Mouse (Mus musculus) heart, postnatal 4 days (tissue): ENCODE results near the gene Inha. TPM values are rescaled to one million over a fixed set of nuclear protein-coding genes. Genes with fewer than 3 reads are reported as not detected.

ENCODE experiments used
- DNase-seq: peaks from one replicate; pipeline ENCODE4 v3.0.0; 2021
- total RNA-seq, 2 experiments: library from RNA; stranded (reverse); gene quantifications; 2 replicates each; pipeline ENCODE4 v1.2.3; 2021

Inha gene
- total RNA-seq: 10 to 100 TPM in 1 of 2 experiments, 1 to 10 TPM in 1; 10.0 to 10.3 TPM

DNA sequence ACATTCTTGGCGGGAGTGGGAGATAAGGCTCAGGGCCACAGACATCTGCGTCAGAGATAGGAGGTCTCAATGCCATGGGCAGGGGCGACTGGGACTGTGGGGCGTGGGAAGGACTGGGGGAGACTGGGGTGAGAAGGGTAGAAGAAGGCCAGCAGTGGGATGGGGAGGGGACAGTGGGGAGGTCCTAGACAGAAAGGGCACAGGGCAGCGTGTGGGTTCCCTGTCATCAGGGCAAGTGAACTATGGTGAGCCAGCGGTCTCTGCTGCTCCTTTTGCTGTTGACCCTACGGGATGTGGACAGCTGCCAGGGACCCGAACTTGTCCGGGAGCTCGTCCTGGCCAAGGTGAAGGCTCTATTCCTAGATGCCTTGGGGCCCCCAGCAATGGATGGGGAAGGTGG, at the start of gene Inha:
Gene Inha (plus strand): TSS at position 72 of the 400 bp plus-strand sequence.
- peak; percentile 52 for DNase-seq

DNA sequence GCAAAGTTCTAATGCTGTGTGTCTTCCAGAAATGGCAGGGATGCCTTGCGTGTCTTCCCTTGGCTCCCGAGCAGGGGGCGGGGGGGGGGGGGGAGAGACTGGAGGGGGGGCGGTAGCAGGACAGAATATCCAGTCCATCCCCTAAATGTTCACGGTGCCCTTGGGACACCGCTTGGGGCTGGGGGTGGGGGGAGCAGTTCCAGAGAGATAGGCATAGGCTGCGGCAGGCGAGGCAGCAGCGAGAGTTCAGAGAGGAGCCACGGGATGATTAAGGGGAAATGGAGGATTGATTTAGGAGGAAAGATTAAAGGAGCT, 49.2 kb upstream of the Inha start:
- DNase-seq: no peak

DNA sequence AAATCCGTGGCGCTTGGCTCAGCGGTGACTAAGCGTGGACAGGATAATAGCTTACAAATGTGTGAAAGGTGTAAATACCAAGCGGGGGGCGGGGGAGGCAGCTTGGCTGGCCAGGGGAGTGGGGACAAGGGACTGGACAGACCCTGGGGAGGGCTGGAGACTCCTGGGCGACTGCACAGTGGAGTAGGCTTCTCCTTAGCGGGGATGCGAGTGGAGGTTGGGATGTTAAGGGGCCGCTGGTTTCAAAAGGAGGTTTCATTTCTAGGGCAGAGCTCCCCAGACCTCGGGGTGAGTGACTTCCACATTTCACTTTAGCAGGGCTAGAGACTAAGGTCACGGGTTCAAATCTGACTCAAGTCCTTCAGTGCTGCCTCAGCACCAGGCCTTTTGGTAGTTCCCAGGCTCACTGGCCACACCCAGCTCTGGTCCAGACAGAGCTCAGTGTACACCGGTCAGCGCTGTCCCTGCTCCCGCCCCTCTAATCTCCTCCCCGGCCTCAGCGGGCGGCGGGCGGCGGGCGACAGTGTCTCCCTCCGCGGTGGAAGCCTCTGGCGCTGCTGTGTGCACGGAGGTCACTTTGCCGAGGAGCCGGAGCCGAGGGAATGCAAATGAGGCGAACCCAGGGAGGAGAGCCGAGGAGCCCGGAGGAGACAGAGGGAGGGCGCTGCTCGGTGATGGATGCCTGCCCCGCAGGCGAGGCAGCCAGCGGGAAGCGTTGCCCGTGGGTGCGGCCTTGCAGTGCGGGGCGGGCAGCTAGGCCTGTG, 48.7 kb upstream of the Inha start:
- peak; percentile 51 for DNase-seq

DNA sequence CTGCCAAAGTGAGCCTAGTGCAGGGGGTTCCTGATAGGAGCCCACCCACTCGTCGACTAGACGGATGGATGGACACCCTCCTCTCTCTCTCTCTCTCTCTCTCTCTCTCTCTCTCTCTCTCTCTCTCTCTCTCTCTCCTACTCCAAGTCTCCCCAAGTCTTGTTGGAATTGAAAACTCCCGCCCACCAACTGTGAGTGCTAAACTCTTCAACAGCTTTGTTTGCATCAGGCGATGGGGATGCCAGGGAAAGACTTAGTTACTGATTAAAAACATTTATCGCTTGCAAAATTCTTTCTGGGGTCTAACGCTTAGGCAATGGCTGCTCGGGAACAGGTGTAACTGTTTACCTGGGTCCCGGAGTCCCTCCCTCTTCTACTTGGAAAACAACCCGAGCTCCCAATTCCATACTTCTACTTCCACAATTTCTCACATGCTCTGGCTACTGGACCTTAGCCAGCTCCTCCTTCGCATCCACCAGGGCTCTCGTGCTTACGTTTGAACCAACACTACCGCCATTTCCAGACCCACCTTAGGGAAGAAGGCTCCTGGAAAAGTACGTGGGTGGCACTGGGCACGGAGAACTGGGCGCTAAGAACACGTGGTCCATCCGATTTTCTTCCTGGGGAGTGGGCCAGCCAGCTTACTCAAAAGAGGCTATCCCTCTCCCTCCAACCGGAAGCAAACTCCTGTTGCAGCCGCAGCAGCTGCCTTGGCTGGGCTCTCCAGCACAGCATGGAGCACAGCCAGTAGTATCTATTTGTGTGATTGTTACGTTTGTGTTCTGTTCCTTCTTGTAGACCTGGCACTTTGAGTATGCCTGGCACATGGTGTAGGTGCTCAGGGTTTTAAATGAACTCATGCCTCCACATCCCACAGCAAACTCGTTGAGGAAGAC, 47.8 kb upstream of the Inha start:
- peak; percentile 53 for DNase-seq

DNA sequence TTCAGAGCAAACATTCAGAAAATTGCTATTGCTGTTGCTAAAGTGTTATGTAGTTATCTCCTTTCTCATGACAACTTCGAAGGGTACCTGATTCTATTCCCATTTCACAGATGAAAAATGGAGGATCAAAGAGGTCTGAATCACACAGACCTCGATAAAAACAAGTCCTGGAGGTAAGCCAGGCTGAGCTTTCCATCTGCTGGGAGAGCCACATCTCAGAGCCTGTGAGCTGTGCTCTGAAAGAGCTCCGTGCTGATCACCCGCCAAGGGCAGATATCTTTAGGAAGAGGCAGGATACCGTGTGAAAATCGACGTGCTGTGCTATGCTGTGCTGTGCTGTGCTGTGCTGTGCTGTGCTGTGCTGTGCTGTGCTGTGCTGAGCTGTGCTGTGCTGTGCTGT, 46.6 kb upstream of the Inha start:
- DNase-seq: no peak

DNA sequence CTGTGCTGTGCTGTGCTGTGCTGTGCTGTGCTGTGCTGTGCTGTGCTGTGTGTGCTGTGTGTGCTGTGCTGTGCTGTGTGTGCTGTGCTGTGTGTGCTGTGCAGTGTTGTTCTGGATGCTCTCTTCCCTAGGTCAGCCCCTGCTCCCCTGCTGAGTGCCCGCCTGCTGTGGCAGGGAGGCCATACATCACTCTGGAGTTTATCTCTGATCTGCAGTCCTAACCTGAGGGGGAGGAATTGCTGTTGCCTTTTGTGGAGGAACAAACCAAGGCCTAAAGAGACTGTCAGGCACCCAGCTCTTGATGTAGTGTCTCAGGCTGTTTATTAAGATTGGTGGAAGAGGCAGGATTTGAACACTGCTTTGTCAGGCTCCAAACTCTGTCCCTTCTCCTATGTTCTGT, 44.2 kb upstream of the Inha start:
- no peak for DNase-seq

DNA sequence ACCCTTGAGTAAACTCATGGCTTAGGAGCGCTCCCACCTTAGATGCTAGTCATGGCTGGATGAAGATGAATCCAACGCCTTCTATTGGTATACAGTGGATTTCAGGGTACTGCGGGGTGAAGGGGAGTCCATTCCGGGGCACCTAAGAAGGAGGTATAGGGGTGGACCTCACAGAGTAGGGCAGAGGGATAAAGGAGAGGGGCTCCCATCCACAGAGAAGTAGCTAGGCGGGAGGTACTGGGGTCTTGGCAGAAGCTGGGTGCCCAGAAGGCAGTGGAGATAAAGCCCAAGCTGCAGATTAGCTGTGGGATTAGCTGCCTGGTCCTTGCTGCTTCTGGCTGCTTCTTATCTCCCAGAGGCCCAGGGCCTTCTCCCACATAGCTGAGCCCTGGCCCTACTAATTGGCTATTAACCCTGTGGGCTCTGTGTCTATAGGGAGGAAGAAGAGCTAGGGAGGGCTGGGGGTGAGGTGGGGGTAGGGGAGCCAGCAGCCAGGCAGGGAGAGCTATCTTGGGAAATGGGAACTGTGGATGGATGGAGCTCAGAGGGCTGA, 43.1 kb upstream of the Inha start:
- no peak for DNase-seq

DNA sequence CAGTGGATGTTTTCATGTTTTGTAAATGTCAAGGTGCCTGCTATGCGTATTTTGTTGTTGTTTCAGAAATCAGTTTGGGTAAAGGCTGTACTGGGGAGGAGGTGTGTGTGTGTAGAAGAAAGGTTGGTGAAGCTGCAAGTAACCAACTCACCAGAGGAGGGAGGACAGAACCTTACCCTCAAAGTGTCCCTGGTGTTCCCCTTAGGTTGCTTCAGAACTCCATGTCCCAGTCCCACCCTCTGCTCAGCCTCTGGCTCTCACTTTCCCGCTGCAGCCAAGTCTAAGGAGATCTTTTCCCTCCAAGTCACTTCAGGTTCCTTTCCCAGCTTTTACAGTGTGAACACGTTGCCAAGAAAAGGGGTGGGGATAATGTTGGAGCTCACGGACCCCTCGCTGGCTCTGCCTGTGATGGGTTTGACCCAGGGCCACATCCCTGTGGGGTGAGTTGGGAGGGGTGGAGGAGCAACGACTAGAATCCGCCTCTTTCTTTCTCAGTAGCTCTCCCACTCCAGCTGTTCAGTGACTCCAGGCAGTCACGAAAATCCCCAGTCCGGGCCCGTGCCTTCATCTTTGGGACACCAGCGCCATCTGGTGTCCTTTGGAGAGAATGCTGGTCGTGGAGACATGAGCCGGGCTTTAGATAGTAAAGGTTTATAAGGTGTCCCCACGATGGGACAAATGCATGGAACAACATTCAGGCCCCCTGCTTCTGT, 39.5 kb upstream of the Inha start:
- DNase-seq: peak; percentile 89

DNA sequence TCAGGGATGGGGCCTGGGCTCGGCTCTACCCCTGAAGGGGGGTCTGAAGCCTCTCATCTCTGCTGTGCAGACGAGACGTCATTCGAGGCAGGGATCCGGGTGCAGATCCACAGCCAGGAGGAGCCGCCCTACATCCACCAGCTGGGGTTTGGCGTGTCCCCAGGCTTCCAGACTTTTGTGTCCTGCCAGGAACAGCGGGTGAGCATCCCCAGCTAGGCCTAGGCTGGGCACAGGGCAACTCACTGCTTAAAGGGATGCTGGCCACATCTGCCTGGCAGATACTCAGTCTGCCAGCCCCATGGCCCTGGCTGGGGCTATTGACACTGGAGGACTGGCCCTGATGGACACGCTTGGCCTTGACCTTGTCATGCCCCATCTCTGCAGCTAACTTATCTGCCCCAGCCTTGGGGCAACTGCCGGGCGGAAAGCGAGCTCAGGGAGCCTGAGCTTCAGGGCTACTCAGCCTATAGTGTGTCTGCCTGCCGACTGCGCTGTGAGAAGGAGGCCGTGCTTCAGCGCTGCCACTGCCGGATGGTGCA, 37.5 kb upstream of the Inha start:
- DNase-seq: no peak

DNA sequence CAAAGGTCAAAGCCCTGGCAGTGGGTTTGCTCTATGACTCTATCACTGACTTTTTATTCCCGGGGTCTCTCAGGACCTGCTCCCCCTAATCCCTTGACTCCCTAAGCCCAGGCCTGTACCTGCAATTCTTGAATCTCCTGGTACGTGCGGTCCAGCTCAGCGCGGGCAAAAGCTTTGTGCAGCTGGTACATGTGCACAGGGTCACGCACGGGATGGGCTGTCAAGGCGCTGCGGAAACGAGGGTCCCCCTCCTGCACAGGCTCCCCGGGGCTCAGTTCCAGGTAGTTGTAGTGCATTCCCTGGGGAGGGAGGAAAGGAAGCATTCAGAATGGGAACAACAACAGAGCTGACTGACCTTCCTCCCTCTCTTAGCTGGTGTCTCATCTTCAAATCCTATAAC, 30.4 kb upstream of the Inha start:
- DNase-seq: no peak

DNA sequence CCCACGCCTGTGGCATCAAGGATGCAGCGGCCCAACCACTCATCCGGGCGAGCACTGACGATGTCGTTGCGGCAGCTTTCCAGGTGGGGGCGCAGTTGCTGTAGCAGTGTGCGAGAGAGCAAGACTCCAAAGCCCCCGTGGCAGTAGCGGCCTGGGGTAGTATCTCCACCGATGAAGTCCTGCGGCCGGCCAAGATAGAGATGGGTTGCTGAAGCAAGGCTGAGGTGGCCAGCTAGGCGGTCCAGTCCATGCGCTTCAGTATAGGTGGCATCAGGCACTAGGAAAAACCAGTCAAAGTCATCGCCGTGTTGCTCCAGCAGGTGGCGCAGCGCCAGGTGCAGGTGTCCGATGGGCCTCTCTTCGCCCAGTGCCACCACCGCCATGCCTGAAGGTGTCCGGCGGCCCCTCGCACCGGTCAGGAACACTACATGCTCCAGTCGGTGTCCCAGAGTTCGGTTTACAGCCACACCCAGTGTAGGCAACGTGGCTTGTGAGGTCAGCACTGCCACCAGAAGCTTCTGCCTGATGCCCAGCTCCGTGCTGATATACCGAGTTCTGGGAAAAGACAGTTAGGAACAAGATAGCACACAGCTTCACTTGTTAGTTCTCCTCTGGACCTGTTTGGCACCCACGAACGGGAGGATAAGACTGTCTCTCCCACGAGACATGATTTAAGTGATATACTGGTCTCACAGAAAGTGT, 29.5 kb upstream of the Inha start:
- DNase-seq: peak; percentile 89

DNA sequence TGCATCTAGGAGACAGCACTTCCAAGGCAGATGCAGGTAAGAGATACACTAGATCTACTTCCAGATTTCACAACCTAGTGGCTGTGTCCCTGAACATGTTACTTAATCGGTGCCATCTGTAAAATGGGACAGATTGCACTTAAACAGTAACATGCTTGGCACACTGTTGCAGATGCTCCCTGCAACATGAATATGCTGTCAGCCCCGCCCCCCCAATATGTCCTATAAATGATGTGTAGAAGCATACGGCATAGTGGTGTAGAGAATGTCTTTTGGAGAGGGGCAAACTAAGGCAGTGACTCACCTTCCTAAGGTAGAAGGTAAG, 28.9 kb upstream of the Inha start:
- no peak for DNase-seq

DNA sequence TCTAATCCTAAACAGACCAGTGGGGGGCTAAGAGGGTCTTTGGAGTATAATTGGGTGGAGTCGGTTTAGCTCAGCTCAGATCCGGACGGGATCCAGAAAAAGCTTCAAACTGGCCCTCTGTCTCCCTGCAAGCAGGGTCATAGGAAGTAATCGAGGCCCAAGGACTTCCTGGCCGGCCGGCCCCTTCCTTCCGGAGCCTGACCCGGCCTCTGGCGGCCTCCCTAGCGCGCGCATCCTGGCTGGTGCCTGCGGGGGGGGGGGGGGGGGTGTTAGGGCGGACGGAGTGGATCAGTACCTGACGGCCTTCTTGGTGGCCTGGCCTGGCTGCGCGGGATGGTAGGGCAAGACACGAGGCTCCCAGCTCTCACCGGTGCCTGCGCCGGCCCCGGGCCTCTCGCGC, 28.4 kb upstream of the Inha start:
- peak; percentile 69 for DNase-seq

DNA sequence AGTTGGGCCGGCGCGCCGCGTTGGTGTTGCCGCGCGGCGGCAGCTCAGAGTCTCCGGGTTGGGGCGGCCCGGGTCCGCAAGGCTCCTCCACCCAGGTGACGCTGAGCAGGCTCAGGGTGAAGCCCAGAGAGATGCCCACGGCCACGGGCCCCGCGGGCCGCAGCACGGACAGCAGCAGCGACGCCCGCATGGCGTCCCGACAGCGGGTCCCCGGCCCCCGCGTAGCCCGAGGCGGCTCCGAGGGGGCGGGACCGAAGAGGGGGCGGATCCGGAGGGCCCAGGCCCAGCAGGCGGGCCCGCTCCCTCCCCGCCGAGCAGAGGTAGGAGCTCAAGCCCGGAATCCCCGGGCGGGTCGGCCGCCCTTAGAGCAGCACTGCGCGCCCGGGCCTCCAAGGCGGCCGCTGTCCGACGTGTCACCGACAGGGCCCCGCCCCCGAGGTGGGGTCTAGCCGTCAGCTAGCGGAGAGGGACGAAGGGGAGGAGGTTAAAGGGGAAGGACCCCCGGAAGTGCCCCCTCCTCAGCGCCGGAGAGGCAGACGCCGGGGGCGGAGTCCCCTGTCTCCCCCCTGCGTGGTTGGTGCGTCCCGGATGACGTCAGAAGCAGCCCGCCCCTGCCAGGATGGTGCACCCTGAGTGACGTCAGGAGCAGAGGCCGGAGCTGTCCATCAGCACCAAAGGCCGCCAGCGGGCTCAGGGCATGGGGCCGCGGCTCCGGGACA, 27.8 kb upstream of the Inha start, which contains the start of the genes Chpf and Tmem198:
Gene Chpf (minus strand): TSS at position 392 of the 719 bp plus-strand sequence.
Gene Tmem198 (plus strand): TSS at position 617 of the 719 bp plus-strand sequence.
- DNase-seq: peak; percentile 98

DNA sequence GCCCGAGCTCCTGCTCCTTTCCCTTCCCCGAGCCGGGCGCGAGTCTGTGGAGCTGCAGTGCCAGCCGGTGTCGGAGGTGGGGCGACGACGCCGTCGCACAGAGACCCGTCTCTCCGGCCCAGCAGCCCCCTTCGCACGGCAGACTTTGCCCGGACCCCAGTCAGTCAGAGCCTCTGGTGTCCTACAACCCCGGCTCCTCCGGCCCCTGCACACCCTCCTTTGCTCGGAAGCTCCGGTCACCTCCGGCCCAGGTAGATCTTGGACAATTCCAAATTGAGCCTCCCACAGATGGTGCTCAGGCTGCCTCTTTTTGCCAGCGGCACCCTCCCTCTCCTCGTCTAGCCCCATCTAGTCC, 27.3 kb upstream of the Inha start:
- DNase-seq: no peak

DNA sequence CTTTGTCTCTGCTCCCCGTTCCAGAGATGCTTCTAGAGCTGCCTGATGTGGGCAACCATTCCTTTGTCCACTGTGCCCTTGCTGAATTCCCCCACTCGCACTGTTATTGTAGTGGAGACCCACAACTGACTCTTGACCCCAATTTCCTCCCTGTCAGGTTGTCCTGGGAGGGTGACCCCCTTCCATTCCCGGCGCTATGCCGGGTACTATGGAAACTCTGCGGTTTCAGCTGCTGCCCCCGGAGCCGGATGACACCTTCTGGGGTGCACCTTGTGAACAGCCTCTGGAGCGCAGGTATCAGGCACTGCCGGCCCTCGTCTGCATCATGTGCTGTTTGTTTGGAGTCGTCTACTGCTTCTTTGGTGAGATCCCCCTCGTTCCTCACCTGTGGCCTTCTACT, 26.8 kb upstream of the Inha start:
- no peak for DNase-seq

DNA sequence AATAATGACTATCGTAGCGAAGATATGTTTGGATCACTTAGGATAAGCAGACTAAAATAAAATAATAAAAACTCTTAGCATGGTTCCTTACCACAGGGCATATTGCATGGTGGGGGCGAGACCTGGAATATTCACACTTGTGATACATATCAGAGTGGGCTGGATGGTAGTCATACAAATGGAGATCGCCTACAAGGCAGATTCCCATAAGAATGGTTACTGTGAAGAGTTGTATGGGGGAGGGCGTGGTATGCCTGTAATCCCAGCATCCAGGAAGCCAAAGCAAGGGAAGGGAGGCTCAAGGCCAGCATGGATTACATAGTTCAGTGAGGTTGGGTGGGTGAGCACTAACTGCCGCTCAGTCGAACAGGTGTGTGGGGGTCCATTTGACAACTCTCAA, 26.1 kb upstream of the Inha start:
- no peak for DNase-seq

DNA sequence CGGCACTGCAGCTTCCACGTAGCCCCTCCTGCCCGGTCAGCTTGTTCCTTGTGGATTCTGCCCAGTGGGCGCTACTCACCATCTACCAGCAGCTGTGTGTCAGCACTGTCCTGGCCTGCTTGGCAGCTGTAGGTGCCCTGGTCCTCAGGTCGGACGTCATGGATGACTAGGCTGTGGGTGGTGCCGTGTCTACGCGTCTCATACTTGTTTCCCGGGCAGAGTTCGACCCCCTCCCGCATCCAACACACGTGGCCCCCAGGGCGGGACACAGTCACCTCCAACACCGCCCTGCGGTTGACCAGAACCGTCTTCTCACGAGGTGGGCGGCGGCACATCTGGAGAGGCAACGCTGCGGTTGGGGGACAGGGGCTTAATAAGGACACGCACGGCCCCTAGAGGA, 20.3 kb upstream of the Inha start:
- DNase-seq: no peak

DNA sequence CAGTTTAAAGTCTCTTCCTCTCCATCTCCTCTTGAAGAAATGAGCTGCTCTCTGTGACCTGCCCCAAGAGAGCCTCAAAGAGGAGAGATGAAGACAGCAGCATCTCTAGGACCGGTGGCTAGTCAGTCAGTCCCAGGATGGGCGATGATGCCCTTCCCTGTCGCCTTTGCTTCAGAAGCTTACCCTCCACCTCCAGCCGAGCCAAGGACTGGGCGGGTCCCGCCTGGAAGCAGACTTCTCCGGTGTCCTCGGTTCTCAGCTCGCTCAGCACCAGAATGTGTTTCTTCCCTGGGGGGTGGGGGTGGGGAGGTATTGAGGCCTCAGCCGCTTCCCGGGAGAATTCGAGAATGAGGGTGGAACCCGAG, 19.9 kb upstream of the Inha start:
- no peak for DNase-seq

DNA sequence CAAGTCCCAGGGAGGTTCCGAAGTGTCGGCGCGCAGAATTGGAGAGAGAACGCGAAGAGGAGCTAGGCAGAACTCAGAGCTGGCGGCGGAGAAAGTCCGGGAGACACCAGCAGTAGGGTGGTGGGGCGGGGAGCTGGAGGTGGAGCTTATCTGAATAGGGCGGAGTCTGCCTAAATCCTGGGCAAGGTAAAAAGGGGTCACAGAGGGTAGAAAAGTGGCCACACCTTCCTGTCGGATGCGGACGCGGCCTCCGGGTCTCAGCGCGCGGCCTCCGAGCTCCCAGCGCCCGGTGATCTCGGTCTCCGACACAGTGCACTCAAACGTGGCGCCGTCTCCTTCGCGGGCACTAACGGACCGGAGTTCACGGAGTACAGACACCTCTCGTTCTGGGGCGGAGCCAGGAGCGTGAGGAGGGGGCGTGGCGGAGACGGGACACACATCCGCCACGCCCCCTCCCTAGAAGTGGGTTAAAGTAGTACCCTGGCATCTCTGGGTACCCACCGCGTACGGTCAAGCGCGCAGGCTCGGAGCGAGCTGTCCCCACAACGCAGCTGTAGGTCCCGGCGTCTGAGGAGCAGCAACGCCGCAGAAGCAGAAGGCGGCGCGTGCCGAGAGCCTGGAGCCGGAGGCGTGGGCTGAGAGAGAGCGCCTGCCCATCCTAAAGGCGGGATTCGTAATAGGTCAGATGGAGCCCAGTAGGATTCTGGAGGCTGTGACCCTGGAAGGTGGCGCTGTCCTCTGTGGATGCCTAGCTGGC, 19.3 kb upstream of the Inha start:
- peak; percentile 68 for DNase-seq
